Mouse (Mus musculus) mature B cell (primary cell): ENCODE results near the gene Dhrs1.
"Not testable (repeated sequence)": the region's sequence is repeated elsewhere in the genome, so short reads cannot be mapped to it uniquely, and the experiment has no call there.

Experiments
- in situ Hi-C: fragments of 300-500 bp; cut with MboI; formaldehyde crosslinking; loops from 2 replicates; pipeline ENCODE4 v1.14.3; 2019

Gene Dhrs1

DNA sequence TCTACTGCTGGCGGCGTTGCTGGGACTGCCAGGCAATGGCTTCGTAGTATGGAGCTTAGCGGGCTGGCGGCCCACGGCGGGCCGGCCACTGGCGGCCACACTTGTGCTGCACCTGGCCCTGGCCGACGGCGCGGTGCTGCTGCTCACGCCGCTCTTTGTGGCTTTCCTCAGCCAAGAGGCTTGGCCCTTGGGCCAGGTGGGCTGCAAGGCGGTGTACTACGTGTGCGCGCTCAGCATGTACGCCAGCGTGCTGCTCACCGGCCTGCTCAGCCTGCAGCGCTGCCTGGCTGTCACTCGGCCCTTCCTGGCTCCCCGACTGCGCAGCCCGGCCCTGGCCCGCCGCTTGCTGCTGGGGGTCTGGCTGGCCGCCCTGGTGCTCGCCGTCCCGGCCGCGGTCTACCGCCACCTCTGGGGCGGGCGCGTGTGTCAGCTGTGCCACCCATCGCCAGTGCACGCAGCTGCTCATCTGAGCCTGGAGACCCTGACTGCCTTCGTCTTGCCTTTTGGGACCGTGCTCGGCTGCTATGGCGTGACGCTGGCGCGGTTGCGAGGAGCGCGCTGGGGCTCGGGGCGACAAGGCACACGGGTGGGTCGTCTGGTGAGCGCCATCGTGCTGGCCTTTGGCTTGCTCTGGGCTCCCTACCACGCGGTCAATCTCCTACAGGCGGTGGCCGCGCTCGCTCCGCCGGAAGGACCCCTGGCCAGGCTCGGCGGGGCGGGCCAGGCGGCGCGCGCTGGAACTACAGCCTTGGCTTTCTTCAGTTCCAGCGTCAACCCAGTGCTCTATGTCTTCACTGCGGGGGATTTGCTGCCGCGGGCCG is 16.7 kb upstream of the Dhrs1 start:
- in situ Hi-C loops, result no loop called here

DNA sequence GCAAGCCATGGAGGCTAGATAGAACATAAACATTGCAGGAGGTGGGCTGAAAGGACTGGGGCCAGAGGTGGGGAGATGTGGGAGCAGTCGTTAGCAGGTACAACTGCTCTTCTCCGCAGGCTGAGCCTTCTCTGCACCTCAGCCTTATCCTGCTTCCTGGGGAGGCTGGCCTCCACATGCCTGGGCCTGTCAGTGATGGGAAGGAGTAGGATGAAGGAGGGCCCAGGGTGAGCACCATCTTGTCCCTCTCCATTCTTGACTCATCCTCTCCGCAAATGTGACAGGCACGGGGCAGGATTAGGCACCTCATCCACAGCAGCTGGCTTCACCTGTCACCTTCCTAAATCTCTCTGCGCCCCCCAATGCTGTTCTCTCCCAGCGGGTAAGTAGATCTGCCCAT is 15.7 kb upstream of the Dhrs1 start, which contains the start of gene Ltb4r2:
TSS of gene Ltb4r2 (plus strand) at position 266 of the 400 bp plus-strand sequence.
- in situ Hi-C loops, result no loop called here

DNA sequence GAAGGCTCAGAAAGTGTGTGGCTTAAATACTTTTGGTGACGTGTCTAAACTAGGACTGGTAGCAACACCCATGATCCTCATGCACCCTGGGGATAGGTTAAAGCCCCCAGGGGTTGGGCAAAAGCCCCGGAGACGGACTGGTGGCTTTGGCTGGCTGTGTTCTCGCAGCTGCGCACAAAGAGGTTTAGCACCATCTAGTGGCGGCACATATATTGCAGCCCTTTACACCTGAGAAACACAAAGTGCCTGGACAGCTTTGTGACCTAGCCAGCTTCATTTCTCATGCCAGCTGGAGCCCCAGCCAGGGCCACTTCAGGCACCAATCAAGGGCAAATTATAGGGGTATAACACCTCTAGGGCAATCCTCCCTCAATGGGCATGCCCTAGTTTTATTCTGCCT is 14.7 kb upstream of the Dhrs1 start:
- in situ Hi-C loops, result not testable (repeated sequence)

DNA sequence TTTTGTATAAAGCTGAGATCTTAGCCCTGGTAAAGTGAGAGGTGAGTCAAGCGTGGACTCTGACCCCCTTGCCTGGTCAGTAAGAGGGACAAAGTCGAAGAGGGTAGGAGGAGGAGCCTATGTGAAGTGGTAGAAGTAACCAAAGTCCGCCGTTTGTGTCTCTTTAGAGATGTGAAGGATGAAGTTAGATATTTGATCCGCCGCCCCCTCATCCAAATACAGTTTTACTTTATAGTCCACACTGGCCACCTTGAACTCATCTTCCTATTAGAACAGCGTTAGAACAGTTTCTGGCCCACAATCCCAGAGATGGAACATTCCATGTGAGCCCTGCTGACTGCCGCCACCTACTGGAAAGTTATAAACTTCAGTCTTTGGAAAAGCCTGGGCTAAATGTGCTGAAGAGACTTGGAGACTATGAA is 12.9 kb upstream of the Dhrs1 start, which contains the start of gene Cideb:
TSS of gene Cideb (minus strand) at position 96 of the 422 bp plus-strand sequence.
- in situ Hi-C loops, result no loop called here

DNA sequence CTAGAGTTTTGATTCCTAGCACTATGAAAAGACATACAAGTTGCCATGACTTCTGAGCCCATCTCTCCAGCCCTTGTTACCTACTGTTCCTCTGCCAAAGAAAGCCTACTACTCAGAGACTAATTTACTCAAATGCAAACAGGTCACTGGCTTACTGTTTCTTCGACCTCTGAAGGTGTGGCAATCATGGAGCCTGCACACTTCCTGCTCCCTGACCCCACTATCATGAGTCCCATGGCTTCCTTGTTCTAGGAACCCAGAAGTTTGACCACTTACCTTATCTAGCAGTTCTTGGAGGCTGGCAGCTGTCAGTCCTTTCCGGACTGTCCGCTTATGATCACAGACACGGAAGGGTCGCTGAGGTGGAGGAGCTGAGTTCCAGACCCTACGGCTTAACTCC is 12.1 kb upstream of the Dhrs1 start:
- in situ Hi-C loops, result no loop called here

DNA sequence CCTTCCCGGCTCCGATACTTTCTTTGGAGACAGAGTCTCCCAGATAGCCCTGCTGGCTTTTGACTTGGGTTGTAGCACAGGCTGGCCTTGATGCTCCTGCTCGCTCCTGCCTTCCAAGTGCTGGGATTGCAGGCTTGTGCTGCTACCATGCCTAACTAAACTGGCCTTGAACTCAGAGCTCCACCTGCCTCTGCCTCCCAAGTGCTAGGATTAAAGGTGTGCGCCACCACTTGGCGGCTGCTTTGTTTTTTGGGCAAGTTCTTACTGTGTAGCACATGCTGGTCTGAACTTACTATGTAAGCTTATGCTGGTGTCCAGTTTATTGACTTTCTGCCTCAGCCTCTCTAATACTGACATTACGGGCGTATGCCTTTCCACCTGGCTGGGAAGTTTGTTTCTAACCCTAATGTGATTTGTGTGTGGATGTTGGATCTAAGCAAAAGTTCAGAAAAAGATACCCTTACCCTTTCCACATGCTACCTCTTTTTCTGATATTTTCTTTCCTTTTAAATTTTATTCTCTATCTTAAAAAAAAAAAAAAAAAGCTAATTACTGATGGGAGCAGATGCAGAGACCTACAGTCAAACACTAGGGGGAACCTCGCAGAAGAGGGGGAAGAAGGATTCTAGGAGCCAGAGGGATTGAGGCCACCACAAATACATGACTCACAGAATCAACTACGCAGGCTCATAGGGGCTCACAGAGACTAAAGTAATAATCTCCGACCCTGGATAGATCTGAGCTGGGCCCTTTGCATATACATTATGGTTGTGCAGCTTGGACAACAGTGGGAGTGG is 1.8 kb upstream of the Dhrs1 start:
- in situ Hi-C loops, result no loop called here

DNA sequence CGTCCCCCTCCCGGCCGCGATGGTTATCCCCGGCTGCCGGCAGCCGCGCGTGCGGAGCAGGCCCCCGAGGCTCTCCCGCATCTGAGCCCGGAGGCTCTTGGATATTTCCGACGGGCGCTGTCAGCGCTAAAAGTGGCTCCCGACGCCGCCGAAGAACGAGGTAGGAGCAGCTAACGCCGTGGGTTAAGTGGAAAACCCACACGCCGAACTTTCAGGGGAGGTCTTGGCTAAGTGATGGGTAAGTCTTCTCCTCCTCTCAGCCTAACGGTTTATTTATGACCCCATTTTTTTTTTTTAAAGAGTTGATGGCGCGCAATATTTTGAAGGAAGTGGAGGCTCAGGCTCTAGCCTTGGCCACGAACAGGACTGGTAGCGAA is 359 bp upstream of the Dhrs1 start:
- in situ Hi-C loops, result no loop called here

DNA sequence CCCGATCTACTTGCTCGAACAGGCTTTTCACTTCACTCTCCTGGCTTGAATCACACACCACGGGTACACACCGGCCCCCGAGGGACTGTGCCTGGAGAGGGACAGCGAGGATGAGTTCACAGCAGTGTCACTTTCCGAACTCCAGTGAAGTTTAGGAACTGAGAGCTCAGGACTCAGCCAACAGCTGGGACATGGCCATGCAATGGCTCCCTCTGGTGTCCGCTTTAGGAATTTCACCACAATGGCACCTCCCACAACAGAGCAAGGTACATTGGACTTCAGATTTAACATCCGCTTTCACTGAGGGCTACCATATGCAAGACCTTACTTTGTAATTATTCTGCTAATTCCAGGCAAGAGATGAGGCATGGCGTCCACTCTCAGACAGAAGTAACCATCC is 1.8 kb downstream of the Dhrs1 start:
- in situ Hi-C loops, result loop anchor here (5.0 kb wide), 1 partner anchor 61 kb away; the partner anchor contains the start of gene Tinf2

DNA sequence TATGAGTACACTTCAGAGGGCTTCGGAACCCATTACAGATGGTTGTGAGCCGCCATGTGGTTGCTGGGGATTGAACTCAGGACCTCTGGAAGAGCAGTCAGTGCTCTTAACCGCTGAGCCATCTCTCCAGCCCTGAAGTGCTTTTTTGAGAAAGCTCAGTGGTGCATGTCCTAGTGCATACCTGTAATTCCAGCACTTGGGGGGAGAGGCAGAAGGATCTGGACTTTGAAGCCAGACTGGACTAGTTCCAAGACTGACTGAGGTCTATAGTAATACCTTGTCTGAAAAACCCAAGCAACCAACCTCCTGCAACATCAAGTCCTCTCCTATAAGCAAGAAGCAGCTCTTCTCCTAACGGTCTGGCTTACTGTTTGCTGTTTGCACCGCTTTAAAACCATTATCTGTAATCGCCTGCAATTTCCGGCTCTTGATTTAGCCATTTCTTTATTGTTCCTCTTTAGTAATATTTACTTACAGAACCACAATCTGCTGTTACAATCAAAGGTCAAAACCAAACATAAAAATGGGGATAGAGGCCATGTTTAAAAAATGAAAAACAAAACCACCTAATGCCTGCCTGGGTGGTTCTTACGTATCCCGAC is 8.3 kb downstream of the Dhrs1 start:
- in situ Hi-C loops, result no loop called here

DNA sequence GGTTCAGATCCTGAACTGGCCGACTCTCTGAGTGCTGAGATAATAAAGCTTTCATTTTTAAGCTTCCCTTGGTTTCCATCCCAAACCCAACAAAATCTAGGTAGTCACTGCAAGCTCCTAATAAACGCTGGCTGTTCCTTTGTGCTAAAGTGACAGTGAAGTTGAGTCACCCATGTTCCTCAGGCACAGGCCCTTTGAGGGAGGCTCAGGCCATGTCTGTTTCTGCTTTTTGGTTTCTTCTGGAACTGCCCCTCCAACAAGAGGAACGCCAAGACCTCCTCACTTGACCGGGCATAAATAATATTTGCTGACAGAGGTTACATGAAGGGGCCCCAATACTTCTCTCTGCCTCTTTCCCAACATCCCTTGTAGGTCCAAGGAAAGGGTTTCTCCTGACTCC is 9.7 kb downstream of the Dhrs1 start:
- in situ Hi-C loops, result no loop called here

DNA sequence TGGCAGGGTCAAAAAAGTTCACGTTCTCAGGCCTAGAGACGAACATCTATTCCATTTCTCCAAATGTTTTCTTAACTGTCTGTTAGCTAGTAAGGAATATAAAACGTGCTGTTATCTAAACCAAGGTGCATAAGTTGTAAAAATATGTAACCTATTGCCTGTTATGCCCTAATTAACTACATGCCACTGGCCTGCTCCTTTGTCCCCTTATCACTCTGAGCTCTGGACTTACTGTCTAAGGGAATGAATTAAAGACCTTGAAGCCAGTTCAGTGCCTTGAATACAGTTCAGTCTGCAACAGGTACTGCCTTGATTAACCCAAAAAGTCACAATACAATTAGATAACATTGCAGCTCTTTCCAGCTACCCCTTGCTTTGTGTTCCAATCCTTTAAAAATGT is 10.2 kb downstream of the Dhrs1 start:
- in situ Hi-C loops, result no loop called here

DNA sequence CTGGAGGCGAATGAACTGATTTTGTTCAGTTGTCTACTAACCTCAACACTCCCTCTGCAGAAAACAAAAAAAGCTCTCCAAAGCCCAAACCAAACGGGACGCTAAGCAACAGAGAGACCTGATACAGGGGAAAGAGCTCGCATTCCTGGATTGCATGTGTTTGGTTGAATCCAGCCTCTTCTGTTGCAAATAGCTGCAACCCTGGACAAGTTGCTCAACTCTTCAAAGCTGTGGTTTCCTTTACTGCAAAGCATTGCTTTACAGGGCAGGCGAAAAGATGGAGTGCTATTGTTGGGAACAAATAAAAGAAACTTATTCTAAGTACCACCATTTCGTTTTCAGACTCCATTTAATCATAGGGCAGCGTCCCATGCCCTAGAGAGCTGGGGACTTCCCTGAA is 10.6 kb downstream of the Dhrs1 start:
- in situ Hi-C loops, result no loop called here

DNA sequence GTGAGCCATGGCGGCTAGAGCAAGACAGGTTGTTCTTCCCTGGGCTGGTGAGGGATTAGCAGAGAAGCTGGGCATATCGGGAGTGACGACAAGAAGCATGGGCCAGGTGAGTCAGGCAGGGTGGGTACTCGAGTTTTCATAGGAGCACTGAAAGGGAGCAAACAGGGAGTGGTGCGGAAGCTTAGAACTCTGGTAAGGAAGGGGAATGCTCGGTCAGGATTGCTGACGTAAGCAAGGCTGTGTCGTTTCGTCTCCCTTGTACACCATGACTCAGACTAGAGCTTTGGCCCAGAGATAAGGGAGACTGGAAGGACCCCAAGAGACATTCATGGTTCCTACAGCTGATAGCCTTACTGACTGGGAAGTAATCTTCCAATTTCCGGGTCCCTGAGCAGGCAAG is 11.6 kb downstream of the Dhrs1 start:
- in situ Hi-C loops, result no loop called here

DNA sequence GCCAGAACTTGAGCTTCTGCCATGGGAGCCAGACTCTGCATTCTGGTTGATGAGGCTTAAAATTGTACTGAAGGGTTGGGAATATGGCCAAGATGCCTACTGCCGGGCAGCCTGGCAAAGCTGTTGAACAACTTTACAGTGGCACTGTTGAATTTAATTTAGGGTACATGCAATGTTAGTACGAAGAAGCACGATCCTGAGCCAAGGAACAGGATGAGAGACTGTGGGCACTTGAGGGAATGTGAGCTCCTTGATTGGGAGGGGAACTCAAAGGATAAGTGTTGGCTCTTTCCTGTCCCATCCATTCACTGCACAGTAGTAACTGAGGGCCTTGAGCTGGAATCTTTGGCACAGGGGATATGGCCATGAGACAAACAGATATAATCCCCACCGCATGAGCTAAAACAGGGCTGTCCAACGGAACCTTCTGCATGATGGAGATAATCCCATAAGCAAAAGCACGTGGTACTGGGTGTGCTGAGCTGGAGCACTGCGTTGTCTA is 14.9 kb downstream of the Dhrs1 start:
- in situ Hi-C loops, result no loop called here

DNA sequence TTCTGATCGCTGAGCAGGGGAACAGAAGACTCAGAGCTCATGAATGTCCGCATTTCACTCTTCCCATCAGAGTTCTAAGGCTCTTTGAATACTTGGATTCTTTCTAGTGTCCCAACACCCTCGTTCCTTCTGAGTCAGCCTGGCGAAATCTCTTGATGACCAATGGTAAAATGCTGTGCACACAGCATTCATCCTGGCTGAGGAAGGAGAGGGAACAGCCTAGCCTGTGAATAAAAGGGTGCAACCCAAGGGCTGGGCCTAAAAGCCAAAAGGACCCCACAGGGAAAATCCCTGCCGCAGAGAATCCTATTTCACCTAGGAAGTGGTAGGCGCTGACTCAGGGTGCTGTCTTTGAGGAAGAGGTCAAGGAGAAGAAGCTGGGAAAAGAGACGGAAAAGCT is 15.4 kb downstream of the Dhrs1 start:
- in situ Hi-C loops, result no loop called here

DNA sequence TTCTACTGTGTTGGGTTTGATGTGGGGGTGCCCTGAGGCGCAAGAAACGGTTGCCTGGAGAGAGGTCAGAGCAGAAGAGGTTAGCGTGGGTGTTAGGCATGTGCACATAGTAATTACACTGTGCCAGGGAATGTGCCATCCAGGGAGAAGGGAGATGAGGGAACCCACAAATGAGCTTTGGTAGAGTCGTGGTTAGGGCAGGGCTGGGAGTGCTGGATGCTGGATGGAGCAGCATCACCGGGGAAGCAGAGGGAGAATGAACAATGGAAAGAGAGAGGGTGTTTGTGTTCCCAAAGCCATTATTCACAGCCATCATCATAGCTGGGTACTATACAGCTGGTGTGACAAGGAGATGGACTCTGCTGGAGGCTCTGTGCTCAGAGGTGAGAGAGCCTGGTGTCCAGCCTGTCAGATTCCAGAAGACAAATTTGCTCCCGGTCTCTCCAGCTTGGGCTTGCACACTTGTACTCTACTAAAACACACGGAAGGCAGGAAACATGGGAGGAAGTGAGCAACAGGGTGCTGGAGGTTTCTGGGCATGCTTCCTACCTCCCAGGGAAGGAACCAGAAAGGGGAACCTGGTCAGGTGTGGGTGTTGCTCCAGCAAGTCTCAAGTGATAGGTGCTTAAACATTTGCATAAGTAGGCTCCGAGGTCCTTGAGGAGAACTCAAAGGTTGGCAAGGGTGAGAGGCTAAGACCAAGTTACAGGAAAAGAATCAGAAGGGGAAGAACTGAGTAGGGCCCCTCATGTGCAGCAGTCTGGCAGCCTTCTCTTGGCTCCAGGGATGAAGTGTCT is 17.4 kb downstream of the Dhrs1 start:
- in situ Hi-C loops, result no loop called here

DNA sequence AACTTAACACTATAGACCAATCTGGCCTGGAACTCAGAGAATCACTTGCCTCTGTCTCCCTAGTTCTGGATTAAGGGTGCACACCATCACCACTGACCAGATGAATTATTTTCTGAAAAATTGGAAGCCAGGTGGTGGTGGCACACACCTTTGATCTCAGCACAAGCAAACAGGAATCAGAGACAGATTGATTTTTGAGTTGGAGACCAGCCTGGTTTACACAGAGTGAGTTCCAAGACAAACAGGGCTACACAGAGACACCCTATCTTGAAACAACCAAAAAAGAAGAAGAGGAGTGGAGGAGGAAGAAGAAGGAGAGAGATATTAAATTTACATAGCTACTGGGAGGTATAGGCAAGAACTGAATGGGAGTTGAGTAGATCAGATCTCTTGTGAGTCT is 19.2 kb downstream of the Dhrs1 start:
- in situ Hi-C loops, result no loop called here

DNA sequence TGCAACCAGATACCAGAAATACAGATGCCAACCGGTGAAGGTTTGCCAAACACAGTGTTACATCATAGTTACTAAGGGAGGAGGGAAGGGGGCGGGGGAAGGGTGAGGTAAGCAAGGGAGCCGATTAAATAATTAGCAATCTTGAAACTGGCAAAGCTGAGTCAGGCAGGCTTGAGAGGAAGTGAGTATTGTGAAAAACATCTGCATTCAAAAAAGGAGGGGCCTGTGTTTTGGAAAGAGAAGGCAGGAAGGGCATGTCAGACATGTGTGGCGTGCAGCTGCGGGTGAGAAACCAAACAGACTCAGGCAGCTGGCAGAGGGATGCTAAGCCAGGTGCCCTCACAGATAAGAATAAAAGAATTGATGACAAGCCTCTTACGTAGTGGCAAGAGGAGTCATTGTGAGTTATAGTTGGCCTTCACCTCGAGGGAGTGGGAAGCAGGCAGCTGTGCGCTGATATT is 21.0 kb downstream of the Dhrs1 start:
- in situ Hi-C loops, result no loop called here

DNA sequence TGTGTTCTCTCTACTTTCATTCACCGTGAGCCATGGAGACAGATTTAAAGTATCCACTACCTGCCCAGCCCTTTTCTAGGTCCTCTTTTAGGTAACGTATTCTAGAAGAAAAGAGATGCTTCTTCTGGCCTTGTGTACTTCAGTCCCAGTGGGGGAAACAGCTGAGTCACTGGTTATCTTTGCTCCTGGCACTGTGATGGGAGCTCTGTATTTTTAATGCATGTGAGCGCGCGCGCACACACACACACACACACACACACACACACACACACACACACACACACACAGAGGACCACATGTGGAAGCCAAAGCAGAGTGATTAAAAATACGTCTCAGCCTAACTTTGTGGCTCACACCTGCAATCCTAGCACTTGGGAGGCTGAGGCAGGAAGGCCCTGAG is 22.1 kb downstream of the Dhrs1 start:
- in situ Hi-C loops, result no loop called here

DNA sequence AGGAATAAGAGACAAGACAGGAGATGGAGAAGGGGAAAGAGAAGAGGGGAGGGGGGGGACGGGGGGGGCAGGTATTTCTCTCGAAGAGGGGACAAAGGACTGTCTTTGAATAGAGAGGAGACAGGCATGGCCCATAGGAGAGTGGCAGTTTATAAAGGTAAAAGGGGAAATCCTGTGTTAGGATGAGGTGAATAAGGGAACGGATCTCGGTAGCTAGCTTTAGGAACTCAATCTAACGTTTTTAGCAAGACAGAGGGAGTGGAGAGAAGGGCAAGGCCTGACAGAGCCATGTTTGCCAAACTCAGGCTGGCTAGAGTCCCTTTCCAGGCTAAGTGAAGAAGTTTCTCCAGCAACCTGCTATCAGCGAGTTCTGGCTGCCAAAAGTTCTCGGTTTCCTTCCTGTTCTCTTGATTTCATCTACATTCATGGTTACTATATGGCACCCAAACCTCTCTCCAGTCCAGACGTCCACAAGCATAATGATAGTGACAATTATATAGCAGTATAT is 23.0 kb downstream of the Dhrs1 start:
- in situ Hi-C loops, result no loop called here

DNA sequence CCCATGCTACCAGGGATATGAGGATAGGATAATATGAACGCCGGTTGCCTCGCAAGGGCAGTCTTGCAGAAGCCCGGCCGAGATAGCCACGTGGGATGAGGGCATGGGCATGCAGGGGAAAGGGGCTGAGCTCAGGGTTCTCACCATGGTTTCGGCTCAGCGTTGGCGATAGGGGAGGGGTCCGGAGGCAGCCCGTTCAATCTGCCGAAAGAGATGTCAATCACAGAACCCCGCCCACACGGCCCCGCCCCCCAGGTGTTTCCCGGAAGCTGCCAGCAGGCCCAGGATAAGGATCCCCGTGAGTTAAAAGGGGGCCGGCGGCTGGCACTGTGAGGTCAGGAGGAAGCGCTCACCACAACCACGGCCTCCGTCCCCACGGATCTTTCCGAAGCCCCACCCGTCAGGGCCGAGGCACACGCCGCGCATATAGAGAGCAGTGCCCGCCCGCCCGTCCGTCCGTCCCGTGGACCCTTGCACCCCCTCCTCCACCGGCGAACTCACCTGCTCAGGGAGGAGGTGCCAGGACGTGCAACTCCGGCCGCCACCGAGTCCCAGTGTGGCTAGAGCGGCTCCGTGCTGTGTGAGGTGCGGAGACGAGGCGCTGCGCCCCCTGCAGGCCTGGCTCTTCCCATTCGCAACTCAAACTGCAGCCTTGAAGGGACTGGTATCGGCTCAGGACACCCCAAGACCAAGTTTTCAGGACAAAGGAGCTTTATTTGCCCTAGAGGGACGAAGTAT is 23.6 kb downstream of the Dhrs1 start, which contains the start of gene Rabggta:
TSS of gene Rabggta (minus strand) at position 564 of the 738 bp plus-strand sequence.
- in situ Hi-C loops, result no loop called here
